Mouse (Mus musculus): ENCODE results near the gene Apba1. TPM values are rescaled to one million over a fixed set of nuclear protein-coding genes. Genes with fewer than 3 reads are reported as not detected.

Apba1 gene
- polyA plus RNA-seq, 1 experiment from 2014 or later = 13.3 TPM

Other genes starting within 250 kb of the Apba1 start
- gene 1700028P14Rik, start 106.1 kb upstream of the Apba1 start, polyA plus RNA-seq (2015; fragmentation: Nextera tagmentation; extraction: Ambion mirVana) = 3.0 and 3.3 TPM in 2 replicates
- 3.5 and 4.0 TPM in 2 replicates for gene Ptar1, start 71.5 kb upstream of the Apba1 start, polyA plus RNA-seq (2015; fragmentation: Nextera tagmentation; extraction: Ambion mirVana)

All from hindbrain, embryonic 16.5 days (tissue).